In genomic region chr2:73281048-73281661, GRCm38 (mm10) we compare ENCODE assay signal across 9 mouse cellular contexts. TPM values are rescaled to one million over a fixed set of nuclear protein-coding genes. Genes with fewer than 3 reads are reported as not detected.
A peak's percentile ranks its signal among the peaks of the same experiment; 100 is the strongest.
DNase-seq lines count a peak whose midpoint lies in the region; ATAC-seq and TF ChIP-seq lines count a peak whose summit lies in the region.
"Had no signal": no experiment of that assay in that cellular context is flagged by ENCODE, and none has a peak within 500 bp of the region (broad histone marks: within the 10 kb centered on the region; RNA-seq: fewer than 3 reads in every experiment).

No protein-coding gene starts in this region.

- H3K9ac ChIP-seq in heart, embryonic 12.5 days = 0 out of 2 replicates have a peak overlapping the region, but pooled peaks have one; percentile 11
- H3K9ac ChIP-seq in embryonic facial prominence, embryonic 15.5 days = no peak overlapping the region
- H3K9ac ChIP-seq in liver, embryonic 14.5 days (replicated peaks) = no peak overlapping the region

- ATAC-seq in heart, embryonic 12.5 days (ENCODE audit: insufficient number of reproducible peaks, low FRiP score) = 0 out of 2 replicates have a peak, but pooled peaks have one; percentile 19
- ATAC-seq in embryonic facial prominence, embryonic 15.5 days (ENCODE audit: insufficient number of reproducible peaks, low FRiP score, low TSS enrichment, low read depth) = no peak
- ATAC-seq in liver, embryonic 14.5 days (ENCODE audit: insufficient read depth) = no peak

- WGBS in heart, embryonic 12.5 days = 10% methylated on average over 22 of the region's 22 CpGs
- WGBS in embryonic facial prominence, embryonic 15.5 days = 30% methylated on average over 22 of the region's 22 CpGs
- WGBS in liver, embryonic 14.5 days (ENCODE audit: insufficient replicate concordance) = 14% methylated on average over 22 of the region's 22 CpGs

- peak overlapping the region; percentile 55 for H3K4me2 ChIP-seq in heart, embryonic 12.5 days
- peak overlapping the region; percentile 34 for H3K4me2 ChIP-seq in embryonic facial prominence, embryonic 15.5 days (replicated peaks)
- H3K4me2 ChIP-seq in liver, embryonic 14.5 days (ENCODE audit: low read depth) = peak overlapping the region; percentile 17

- peaks cover 45% of the 10 kb centered on the region for H3K27me3 ChIP-seq in heart, embryonic 12.5 days (replicated peaks)
- H3K27me3 ChIP-seq in embryonic facial prominence, embryonic 15.5 days = peaks cover 45% of the 10 kb centered on the region
- H3K27me3 ChIP-seq in liver, embryonic 14.5 days (ENCODE audit: control insufficient read depth, insufficient read depth, low read length) = peaks cover 60% of the 10 kb centered on the region

- no peak overlapping the region for H3K27ac ChIP-seq in heart, embryonic 12.5 days (ENCODE audit: poor library complexity, severe bottlenecking)
- no peak overlapping the region for H3K27ac ChIP-seq in embryonic facial prominence, embryonic 15.5 days (replicated peaks)
- no peak overlapping the region for H3K27ac ChIP-seq in liver, embryonic 14.5 days
- no peak overlapping the region for H3K27ac ChIP-seq in gastrocnemius, adult 2 months

- H3K36me3 ChIP-seq in heart, embryonic 12.5 days = no peaks in the 10 kb centered on the region
- H3K36me3 ChIP-seq in embryonic facial prominence, embryonic 15.5 days = no peaks in the 10 kb centered on the region; the same call in 1 of the 2 replicates
- peaks cover 4% of the 10 kb centered on the region; the same call in 1 of the 2 replicates for H3K36me3 ChIP-seq in liver, embryonic 14.5 days (replicated peaks; ENCODE audit: control insufficient read depth, insufficient read depth, low read depth)

- no peak for TF ChIP-seq CTCF in liver, embryonic 14.5 days (IDR thresholded peaks at IDR 0.05; ENCODE audit: low read depth)
- TF ChIP-seq CTCF in gastrocnemius, adult 2 months (IDR thresholded peaks at IDR 0.05) = no peak

- no peaks in the 10 kb centered on the region for H3K9me3 ChIP-seq in heart, embryonic 12.5 days (replicated peaks)
- H3K9me3 ChIP-seq in embryonic facial prominence, embryonic 15.5 days (replicated peaks) = no peaks in the 10 kb centered on the region
- H3K9me3 ChIP-seq in liver, embryonic 14.5 days (ENCODE audit: control insufficient read depth, low read length) = no peaks in the 10 kb centered on the region

- TF ChIP-seq EP300 in liver, embryonic 14.5 days (IDR thresholded peaks at IDR 0.05; ENCODE audit: low read depth) = no peak

- H3K4me3 ChIP-seq in heart, embryonic 12.5 days = peak overlapping the region; percentile 30
- peak overlapping the region; percentile 22; the same call in 1 of the 2 replicates for H3K4me3 ChIP-seq in embryonic facial prominence, embryonic 15.5 days (replicated peaks)
- H3K4me3 ChIP-seq in liver, embryonic 14.5 days (ENCODE audit: insufficient read depth in 1 of 2, low read depth in 2 of 2, low read length in 2 of 2) = no peak overlapping the region
- no peak overlapping the region for H3K4me3 ChIP-seq in gastrocnemius, adult 2 months

- peaks cover 32% of the 10 kb centered on the region for H3K4me1 ChIP-seq in heart, embryonic 12.5 days (replicated peaks)
- peaks cover 34% of the 10 kb centered on the region for H3K4me1 ChIP-seq in embryonic facial prominence, embryonic 15.5 days
- no peaks in the 10 kb centered on the region for H3K4me1 ChIP-seq in liver, embryonic 14.5 days (replicated peaks; ENCODE audit: control insufficient read depth in 2 of 2, insufficient read depth in 2 of 2, low read length in 1 of 2)

- no peak for DNase-seq in heart, postnatal 14 days
- DNase-seq in B cell, adult 2 months = peak; percentile 32 to 51
- no peak for DNase-seq in liver, embryonic 14.5 days (ENCODE audit: low read depth in 3 of 3, low spot score in 3 of 3)
- DNase-seq in right cerebral cortex, postnatal 4 days = no peak
- DNase-seq in gastrocnemius, adult 2 months = no peak
- no peak for DNase-seq in cerebellum, postnatal 4 days (ENCODE audit: low spot score in 2 of 2)
- DNase-seq: thymus, postnatal 25 days had no signal

- intact Hi-C loops in heart, postnatal 14 days (cut with DNase I) = no loop called here
- intact Hi-C loops in gastrocnemius, adult 2 months (cut with DNase I) = loop anchor here (10.0 kb wide), 1 partner anchor 1246 kb away; no protein-coding TSS in a partner anchor

RNA-seq across cellular contexts. Expression of gene Sp9, which starts 9.4 kb away (rescaled TPM):
- polyA plus RNA-seq in heart, embryonic 12.5 days (2016; fragmentation: Nextera tagmentation; extraction: Ambion mirVana) = not detected in 2 replicates
- not detected for total RNA-seq in heart, postnatal 14 days (2021)
- 2.7 and 2.9 TPM in 2 replicates for polyA plus RNA-seq in embryonic facial prominence, embryonic 15.5 days (2015; fragmentation: Nextera tagmentation; extraction: Ambion mirVana)
- 0.01 and 0.15 TPM in 2 replicates for polyA plus RNA-seq in liver, embryonic 14.5 days (2012; rRNA removed)
- not detected in 2 replicates for polyA plus RNA-seq in liver, embryonic 14.5 days (2014; fragmentation: Nextera tagmentation; extraction: Ambion mirVana)
- not detected for total RNA-seq in gastrocnemius, adult 2 months (2021)

RNA-seq across cellular contexts. Expression of gene Scrn3, which starts 31.2 kb away (rescaled TPM):
- polyA plus RNA-seq in heart, embryonic 12.5 days (2016; fragmentation: Nextera tagmentation; extraction: Ambion mirVana) = 14.9 and 16.5 TPM in 2 replicates
- 10 to 100 TPM; 19.2 to 19.3 TPM for total RNA-seq in heart, postnatal 14 days (2021)
- 14.1 and 14.7 TPM in 2 replicates for polyA plus RNA-seq in embryonic facial prominence, embryonic 15.5 days (2015; fragmentation: Nextera tagmentation; extraction: Ambion mirVana)
- 14.9 and 20.1 TPM in 2 replicates for polyA plus RNA-seq in liver, embryonic 14.5 days (2012; rRNA removed)
- polyA plus RNA-seq in liver, embryonic 14.5 days (2014; fragmentation: Nextera tagmentation; extraction: Ambion mirVana) = 22.4 and 25.2 TPM in 2 replicates
- total RNA-seq in gastrocnemius, adult 2 months (2021) = 10 to 100 TPM; 50.4 to 51.0 TPM

RNA-seq across cellular contexts. Expression of gene Cir1, which starts 31.3 kb away (rescaled TPM):
- 15.2 and 19.0 TPM in 2 replicates for polyA plus RNA-seq in heart, embryonic 12.5 days (2016; fragmentation: Nextera tagmentation; extraction: Ambion mirVana)
- total RNA-seq in heart, postnatal 14 days (2021) = 10 to 100 TPM; 13.7 to 18.2 TPM
- polyA plus RNA-seq in embryonic facial prominence, embryonic 15.5 days (2015; fragmentation: Nextera tagmentation; extraction: Ambion mirVana) = 23.3 and 26.6 TPM in 2 replicates
- polyA plus RNA-seq in liver, embryonic 14.5 days (2012; rRNA removed) = 6.2 and 13.8 TPM in 2 replicates
- 19.2 and 20.5 TPM in 2 replicates for polyA plus RNA-seq in liver, embryonic 14.5 days (2014; fragmentation: Nextera tagmentation; extraction: Ambion mirVana)
- 10 to 100 TPM; 12.0 to 12.7 TPM for total RNA-seq in gastrocnemius, adult 2 months (2021)

Comparison
In these comparisons a context has a peak if more than half of its experiments do, and no peak if none do; other contexts are left out.
1. H3K4me3 ChIP-seq: peak in heart, embryonic 12.5 days (single experiment) and embryonic facial prominence, embryonic 15.5 days (single experiment); none in liver, embryonic 14.5 days (0 of 2) and gastrocnemius, adult 2 months (single experiment).
2. DNase-seq: peak in B cell, adult 2 months (2 of 2); none in heart, postnatal 14 days (0 of 2), liver, embryonic 14.5 days (0 of 3), right cerebral cortex, postnatal 4 days (single experiment), gastrocnemius, adult 2 months (single experiment) and cerebellum, postnatal 4 days (0 of 2).
3. Peak in every context shown above with its lines, with median percentiles within 50 percentile points of each other: H3K4me2 ChIP-seq.